Mouse (Mus musculus): ENCODE data around the gene Aak1. TPM values are rescaled to one million over a fixed set of nuclear protein-coding genes. Genes with fewer than 3 reads are reported as not detected.

Gene Aak1
- total RNA-seq, 2 experiments from 2014 or later: 351 to 380 TPM

- intact Hi-C loops (cut with DNase I): loop anchor here (5.0 kb wide), 1 partner anchor 177 kb away; no protein-coding TSS in a partner anchor
- DNase-seq (ENCODE audit: low spot score in 2 of 2): no peak
These were observed 75.4 kb downstream of the Aak1 start for GRCm38 (mm10) chr6:86924746-86925145.

GRCm38 (mm10) chr6:86934541-86934940 is 85.2 kb downstream of the Aak1 start:
- peak in 1 of 2 experiments; percentile 28 for DNase-seq (ENCODE audit: low spot score in 2 of 2)

GRCm38 (mm10) chr6:86939797-86940196 is 90.5 kb downstream of the Aak1 start:
- no peak for DNase-seq (ENCODE audit: low spot score in 2 of 2)
- intact Hi-C loops (cut with DNase I): no loop called here

More at GRCm38 (mm10) chr6:86934541-86934940, 85.2 kb downstream of the Aak1 start:
- intact Hi-C loops (cut with DNase I): no loop called here

DNA sequence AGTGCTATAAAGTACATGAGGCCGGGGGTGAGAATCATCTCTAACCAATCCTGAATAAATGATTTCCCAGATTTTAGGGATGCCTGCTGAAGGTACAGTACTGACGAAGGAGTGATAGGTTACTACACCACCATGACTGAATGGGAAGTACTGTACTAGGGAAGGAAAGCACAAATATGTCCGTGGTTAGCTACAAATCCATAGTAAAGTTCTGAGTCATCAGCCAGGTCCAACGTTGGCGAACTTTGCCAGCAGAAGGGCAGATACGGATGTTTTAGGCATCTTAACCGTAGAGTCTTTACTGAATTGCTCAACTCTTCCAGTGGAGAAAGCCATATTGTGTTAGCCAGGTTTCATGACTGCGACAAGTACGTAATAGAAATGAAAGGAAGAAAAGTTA is 91.6 kb downstream of the Aak1 start:
- no peak for DNase-seq (ENCODE audit: low spot score in 2 of 2)
- intact Hi-C loops (cut with DNase I): no loop called here

DNA sequence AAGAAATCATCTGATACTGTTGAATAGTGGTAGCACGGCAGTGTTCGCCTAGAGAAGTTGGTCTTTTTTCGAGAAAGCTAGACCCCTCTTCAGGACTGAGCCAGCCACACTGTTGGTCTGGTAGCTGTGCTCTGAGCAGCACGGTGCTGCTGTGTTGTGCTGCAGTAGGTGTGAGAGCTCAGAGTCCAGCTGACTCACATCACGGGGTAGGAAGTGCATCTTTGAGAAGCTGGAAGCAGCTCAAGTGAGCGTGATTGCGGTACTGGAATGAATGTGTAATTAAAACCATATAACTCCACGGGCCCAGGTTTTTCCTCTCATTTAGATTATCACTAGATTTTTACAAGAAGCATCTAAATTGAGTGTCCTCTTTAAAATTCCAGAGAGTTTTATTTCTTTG is 97.8 kb downstream of the Aak1 start:
- peak; percentile 28 to 37 for DNase-seq (ENCODE audit: low spot score in 2 of 2)
- intact Hi-C loops (cut with DNase I): no loop called here

DNA sequence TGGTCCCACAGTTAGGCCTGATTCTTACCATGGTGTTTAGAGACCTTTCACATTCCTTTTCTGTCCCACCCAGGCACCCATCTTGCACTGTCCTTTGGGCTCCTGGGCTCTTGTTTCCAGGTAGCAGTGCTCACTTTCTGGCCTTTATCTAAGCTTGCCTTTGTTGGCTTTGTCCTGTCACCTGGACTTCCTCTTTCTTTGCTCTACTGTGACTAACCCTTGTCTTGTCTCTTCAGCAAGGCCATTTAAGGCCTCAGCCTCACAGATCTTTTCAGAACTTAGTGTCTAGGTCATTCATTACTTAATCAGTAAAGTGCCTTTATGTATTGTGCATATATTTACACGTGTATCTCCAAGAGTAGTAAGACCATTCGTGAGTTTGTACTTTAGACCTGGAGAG is 99.4 kb downstream of the Aak1 start:
- no peak for DNase-seq (ENCODE audit: low spot score in 2 of 2)
- intact Hi-C loops (cut with DNase I): no loop called here

DNA sequence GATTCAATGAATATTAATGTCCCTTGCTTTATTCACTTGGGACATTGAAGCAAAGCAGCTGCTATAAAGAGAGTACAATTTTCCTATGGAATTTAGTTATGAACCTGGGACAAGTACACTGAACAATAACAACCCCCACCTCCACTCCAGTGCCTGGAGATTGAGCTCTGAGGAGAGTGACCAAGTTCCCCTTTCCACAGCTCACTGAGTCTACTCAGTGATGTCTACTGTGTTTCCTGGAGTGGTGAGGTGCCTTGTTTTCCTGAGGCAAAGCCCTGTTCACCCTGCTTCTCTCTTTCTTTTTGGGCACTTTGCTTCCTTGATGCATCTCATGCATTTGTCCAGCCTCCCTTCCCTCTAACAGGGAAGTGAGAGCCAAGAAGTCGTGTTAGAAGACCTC is 100.8 kb downstream of the Aak1 start:
- no peak for DNase-seq (ENCODE audit: low spot score in 2 of 2)
- intact Hi-C loops (cut with DNase I): no loop called here

GRCm38 (mm10) chr6:86950733-86951255 is 101.5 kb downstream of the Aak1 start:
- intact Hi-C loops (cut with DNase I): no loop called here
- no peak for DNase-seq (ENCODE audit: low spot score in 2 of 2)

GRCm38 (mm10) chr6:86955741-86956140 is 106.4 kb downstream of the Aak1 start:
- intact Hi-C loops (cut with DNase I): no loop called here

DNA sequence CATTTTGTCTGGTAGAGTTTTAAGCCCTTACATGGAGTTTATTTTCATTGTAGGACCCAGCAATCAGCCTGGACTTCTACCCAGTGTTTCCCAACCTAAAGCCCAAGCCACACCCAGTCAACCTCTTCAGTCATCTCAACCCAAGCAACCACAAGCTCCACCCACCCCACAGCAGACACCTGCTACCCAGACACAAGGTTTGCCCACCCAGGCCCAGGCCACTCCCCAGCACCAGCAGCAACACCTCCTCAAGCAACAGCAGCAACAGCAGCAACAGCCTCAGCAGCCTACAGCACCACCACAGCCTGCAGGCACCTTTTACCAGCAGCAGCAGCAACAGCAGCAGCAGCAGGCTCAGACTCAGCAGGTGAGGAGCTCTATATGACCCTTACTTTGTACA is 106.9 kb downstream of the Aak1 start:
- intact Hi-C loops (cut with DNase I): no loop called here
- no peak for DNase-seq (ENCODE audit: low spot score in 2 of 2)

More at GRCm38 (mm10) chr6:86955741-86956140, 106.4 kb downstream of the Aak1 start:
- peak; percentile 40 to 74 for DNase-seq (ENCODE audit: low spot score in 2 of 2)

DNA sequence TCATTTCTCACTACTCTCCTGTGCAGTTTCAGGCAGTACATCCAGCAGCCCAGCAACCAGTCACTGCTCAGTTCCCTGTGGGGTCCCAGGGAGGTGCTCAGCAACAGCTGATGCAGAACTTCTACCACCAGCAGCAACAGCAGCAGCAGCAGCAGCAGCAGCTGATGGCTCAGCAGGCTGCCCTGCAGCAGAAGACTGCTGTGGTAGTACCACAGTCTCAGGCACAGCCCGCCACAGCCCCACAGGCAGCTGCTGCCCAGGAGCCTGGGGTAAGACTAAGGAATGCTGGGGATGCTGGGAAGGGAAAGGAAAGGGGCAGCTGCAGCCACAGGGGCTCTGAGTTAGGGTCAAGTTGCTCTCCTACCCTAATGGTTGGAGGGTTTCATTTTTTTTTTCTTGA is 109.7 kb downstream of the Aak1 start:
- DNase-seq (ENCODE audit: low spot score in 2 of 2): no peak
- intact Hi-C loops (cut with DNase I): no loop called here

- intact Hi-C loops (cut with DNase I): no loop called here
- no peak for DNase-seq (ENCODE audit: low spot score in 2 of 2)
These were observed 114.8 kb downstream of the Aak1 start for GRCm38 (mm10) chr6:86963987-86964685.

DNA sequence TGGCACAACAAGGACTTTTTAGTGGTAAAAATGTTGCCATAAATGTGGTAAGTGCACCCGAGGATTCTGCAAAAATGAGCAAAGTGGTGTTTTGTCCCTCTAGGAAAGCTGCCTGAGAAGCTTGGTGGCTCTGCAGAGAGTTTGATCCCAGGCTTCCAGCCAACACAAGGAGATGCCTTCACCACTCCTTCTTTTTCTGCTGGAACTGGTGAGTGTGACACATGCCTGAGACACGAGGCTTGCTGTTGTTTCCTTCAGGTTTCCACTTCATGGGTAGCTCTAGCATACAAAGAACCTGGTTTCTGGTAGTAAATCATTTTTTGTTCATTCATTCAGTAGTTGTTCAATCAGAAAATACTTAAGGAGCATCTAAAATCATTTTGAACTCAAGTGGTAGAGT is 117.8 kb downstream of the Aak1 start:
- intact Hi-C loops (cut with DNase I): no loop called here
- DNase-seq (ENCODE audit: low spot score in 2 of 2): no peak

GRCm38 (mm10) chr6:86973956-86974355 is 124.6 kb downstream of the Aak1 start:
- intact Hi-C loops (cut with DNase I): no loop called here
- DNase-seq (ENCODE audit: low spot score in 2 of 2): no peak

DNA sequence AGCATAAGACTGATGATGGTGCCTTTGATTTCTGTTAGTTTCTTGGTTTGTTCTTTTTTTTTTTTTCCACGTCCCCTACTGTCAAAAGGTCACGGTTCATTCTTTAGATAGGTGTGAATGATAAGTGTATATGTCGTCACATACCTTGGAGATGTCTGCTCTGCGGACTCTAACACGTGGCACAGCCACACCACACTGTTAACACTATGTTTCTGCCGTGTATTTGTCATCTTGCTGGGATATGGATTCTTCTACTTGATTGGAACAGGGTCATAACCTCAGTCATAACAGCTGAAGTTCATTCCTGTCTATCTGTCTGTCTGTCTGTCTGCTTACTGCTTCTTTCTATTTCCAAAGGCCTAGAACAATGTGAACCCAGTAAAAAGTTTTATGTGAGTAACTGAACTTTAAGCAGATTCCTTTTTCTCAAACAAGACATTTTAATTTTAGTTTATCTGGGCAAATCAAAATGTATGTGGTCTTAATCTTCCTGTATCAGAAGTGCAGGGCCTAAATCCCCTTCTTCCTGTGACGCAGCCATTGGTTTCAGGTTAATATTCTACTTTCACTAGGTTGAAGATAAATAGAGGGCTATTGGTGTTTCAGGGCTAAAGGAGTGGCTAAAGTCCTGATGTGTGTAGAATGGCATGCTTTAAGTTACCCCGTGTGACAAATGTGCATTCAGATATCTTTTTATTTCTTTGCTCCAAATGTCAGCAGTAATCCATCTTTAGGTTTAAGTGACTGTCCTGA is 129.0 kb downstream of the Aak1 start:
- DNase-seq (ENCODE audit: low spot score in 2 of 2): no peak
- intact Hi-C loops (cut with DNase I): no loop called here

GRCm38 (mm10) chr6:86978909-86979265 is 129.6 kb downstream of the Aak1 start:
- intact Hi-C loops (cut with DNase I): no loop called here
- DNase-seq (ENCODE audit: low spot score in 2 of 2): no peak

DNA sequence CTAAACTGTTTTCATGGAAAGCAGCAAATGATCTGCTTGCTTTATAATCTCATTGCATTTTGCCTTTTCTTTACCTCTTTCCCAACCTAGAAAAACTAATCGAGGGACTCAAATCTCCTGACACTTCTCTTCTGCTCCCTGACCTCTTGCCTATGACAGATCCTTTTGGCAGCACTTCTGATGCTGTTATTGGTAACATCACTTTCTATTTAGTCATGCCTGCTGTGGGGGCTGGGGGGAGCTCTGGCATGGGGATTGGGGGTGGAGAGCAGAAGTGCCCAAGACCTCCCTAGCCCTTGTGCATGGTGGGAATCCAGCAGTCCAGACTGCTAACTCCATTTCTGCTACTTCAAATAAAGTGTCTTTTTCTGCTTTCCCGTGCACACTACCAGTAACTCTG is 131.9 kb downstream of the Aak1 start:
- intact Hi-C loops (cut with DNase I): no loop called here

DNA sequence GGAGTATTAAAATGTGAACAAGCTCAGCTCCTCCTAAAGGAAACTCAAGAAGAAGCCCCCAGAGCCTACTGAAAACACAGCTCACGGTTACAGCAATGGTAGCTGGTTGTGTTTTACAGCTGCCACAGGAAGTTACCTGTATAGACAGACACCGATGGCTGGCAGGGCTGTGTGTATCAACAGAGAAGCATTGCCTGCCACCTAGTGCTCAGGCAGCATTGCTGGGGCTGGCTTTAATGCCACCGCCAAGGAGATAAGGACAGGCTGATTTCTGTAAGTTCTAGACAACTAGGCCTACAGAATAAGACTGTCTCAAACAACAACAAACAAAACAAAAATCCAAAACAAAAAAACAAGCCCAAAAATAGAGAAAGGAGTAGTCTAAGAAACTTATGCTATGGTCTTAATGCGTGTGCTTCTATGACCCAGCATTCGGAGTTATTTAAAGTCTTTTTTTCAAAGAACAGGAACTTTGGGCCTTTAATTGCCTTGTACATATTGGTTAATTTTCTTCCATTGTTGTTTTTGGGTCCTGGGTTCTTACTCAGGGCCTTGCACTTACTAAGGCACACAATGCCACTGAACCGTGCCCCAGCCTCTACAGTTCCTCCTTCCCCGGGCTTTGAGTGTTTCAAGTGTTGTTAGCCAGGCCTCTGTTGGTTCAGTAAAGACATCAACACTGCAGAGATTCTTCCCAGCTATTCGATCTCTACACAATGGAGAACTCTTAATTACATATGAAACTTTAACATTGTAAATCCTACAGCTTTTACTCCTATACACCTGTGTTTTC is 136.2 kb downstream of the Aak1 start:
- intact Hi-C loops (cut with DNase I): no loop called here

More for the DNA sequence above, 131.9 kb downstream of the Aak1 start:
- DNase-seq (ENCODE audit: low spot score in 2 of 2): no peak

DNA sequence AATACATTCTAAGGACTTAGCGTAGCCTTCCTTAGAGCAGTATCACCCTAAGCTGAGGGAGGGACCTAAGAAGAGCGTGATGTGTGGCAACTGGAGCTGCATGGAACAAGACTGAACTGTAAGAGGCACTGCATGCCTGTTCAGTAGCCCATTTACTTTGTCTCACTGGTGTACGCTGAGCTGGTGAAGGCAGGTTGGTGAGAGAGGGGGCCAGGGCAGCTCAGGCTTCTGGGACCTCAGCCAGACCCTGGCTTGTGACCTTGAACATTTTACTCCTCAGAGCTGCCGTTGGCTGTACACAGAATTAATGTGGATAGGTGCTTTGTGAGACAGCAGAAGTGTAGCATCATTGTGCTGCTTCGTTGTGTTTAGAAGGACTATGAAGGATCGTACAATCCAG is 140.3 kb downstream of the Aak1 start:
- DNase-seq (ENCODE audit: low spot score in 2 of 2): no peak
- intact Hi-C loops (cut with DNase I): no loop called here

More for the DNA sequence above, 136.2 kb downstream of the Aak1 start:
- DNase-seq (ENCODE audit: low spot score in 2 of 2): no peak

DNA sequence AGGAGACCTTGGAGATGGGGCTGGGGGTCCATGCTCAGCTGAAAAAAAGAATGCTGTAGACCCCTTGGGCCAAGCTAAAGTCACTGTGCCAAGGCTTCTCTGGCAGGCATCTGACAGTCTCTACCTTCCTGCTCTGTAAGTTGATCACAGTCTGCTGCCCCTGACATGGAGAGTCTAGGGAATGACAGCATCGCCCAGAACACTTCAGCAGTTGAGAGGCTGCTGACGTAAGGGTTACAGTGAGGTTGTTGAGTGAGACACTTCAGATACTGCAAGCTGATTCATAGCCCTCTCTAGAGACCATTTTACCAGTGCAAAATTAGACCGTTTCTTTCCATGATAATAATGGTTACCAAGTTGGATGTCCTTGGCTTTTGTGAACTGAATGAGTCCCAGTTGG is 141.7 kb downstream of the Aak1 start:
- intact Hi-C loops (cut with DNase I): no loop called here
- DNase-seq (ENCODE audit: low spot score in 2 of 2): no peak
